Mouse (Mus musculus): ENCODE measurements at regions not wholly inside any gene's neighbourhood (a gene's known extent, or its start where the extent isn't known, plus 50 kb on each side); places are given as distances from the start of the nearest gene placed in this dataset.

DNA sequence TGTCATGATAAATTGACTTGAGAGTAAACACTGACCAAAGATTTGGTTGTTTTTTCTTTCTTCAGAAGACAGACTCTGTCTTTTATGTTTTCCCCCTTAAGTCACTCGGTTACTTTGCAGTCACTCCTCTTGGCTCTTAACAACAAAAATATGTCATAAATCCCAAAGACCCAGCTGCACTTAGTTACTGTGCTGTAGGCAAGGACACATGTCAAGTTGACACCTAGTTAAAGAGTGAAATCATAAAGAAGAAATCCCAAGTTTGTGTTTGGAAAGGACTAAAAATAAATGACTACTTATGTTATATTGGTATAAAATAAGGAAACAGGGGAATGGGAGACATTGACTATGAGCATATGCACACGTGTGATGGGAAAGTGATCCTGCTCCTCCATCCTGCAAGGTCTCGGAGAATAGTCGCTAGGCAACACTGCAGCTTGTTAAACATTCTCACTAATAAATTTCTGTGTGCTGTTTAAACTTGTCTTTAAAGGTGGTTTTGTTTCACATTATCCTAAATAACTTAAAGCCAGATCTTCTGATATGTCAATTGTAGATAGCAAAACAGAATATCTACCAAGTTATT is 298.1 kb downstream of the Gulp1 start:
- no peak for DNase-seq

DNA sequence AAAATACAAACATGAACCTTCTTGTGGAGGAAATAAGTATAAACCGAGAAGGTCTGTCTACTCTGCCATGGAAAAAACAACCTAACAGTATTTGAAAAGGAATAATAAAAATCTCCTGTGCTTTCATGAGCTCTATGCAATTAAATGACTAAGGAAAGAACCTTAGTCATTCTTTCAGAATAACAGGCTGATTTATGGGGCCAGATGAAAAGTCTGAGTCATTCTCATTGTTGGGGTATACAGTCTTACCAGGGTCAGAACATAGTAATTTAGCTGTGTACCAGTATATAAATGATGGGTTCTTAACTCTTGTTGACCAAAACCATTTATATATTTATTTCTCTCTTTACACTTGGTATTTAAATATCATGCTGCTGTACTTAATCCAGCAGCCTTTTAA is 312.1 kb downstream of the Gulp1 start:
- no peak for DNase-seq

DNA sequence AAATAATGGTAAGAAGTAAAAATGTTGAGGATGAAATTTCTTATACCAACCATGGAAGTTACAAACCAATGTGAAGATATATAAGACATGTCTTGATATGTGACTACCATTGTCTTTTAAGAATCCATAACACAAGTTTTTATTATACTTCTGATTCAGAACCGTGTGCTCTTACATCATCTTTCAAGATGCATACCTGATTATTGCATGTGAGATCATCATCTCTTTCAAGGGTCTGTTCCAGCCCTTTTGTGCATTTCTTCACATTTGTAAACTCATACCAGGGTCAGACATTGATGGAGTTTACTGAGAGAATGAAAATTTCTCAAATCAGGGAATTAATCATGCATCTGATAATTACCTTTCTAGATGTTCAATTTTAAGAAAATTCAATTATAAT is 312.5 kb downstream of the Gulp1 start:
- no peak for DNase-seq

DNA sequence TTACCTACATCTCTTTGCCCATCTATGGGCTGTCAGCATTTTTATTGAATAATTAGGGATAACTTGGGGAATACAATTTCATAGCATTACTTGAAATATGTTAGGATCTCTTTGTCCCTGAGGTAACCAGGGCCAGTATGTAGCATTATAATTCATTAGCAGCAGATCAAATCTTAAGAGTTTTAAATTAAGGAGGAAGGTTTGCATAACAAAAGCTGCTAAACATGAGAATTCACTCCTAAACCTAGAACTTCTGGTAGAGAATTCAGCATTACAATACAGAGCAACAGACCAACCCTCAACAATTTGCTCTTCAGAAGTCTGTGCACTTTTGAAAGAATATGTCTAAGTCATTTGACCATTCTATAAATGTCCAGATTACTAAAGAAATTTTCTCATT is 340.3 kb downstream of the Gulp1 start:
- DNase-seq = no peak

- DNase-seq = peak; percentile 44
Measured at GRCm38 (mm10) chr1:44892378-44892777, 341.1 kb downstream of the Gulp1 start.
